Mouse (Mus musculus) CH12.LX (cell line): ENCODE measurements around the gene Lrrc1.

Experiments
- CTCF ChIP-seq, 2 experiments: IDR thresholded peaks in 1 of 2; conservative IDR thresholded peaks in 1 of 2; 2 replicates each; pipeline ENCODE4 v1.5.1; 2011 to 2012; ENCODE audit warnings: low read depth in 2 of 2, low read length in 2 of 2, improper control_type of control experiment in 1 of 2, inconsistent platforms in 1 of 2, mild to moderate bottlenecking in 1 of 2, moderate library complexity in 1 of 2
- ELF1 ChIP-seq: IDR thresholded peaks from 2 replicates; pipeline ENCODE4 v1.6.1; 2014; ENCODE audit warnings: low read depth, mild to moderate bottlenecking, inconsistent platforms, low read length, improper control_type of control experiment
- IRF4 ChIP-seq: IDR thresholded peaks from 2 replicates; pipeline ENCODE4 v1.6.1; 2014; ENCODE audit warnings: low read depth, mild to moderate bottlenecking, inconsistent platforms, low read length, improper control_type of control experiment
- POLR2A ChIP-seq: IDR thresholded peaks from 2 replicates; pipeline ENCODE4 v1.6.1; 2011; ENCODE audit warnings: low read depth, mild to moderate bottlenecking, improper control_type of control experiment, low read length
- RAD21 ChIP-seq: IDR thresholded peaks from 2 replicates; pipeline ENCODE4 v1.6.1; 2011; ENCODE audit warnings: low read depth, mild to moderate bottlenecking, low read length, improper control_type of control experiment, moderate library complexity
- RCOR1 ChIP-seq: conservative IDR thresholded peaks from 2 replicates; pipeline ENCODE4 v1.6.1; 2012; ENCODE audit warnings: low read depth, mild to moderate bottlenecking, inconsistent platforms, low read length, improper control_type of control experiment
- TBP ChIP-seq: conservative IDR thresholded peaks from 2 replicates; pipeline ENCODE4 v1.6.1; 2011; ENCODE audit warnings: low read depth, low read length, improper control_type of control experiment
- ZMIZ1 ChIP-seq: IDR thresholded peaks from 2 replicates; pipeline ENCODE4 v1.6.1; 2012; ENCODE audit warnings: low read depth, mild to moderate bottlenecking, inconsistent platforms, low read length, improper control_type of control experiment

DNA sequence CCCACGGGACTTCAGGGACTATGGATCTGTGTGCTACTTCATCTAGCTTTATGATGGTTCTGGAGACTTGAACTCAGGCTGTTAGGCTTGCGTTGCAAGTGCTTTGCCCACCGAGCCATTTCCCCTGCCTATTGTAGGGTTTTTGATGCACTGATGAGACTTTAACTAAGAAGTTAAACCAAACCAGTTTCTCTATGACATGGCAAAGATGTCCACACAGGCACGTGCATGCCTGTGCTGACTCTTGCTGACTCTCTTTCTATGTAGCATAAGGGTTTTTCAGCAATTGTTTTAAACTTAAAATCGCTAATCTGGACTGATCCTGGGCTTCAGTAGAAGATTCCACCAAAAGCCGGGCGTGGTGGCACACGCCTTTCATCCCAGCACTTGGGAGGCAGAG lies 33.3 kb upstream of the Lrrc1 start:
- no peak for TF ChIP-seq IRF4
- no peak for TF ChIP-seq ELF1
- TF ChIP-seq RCOR1 = no peak
- no peak for TF ChIP-seq ZMIZ1
- TF ChIP-seq RAD21 = no peak
- no peak for TF ChIP-seq CTCF (conservative IDR thresholded peaks at IDR 0.05 in 1 of 2, IDR thresholded peaks at IDR 0.05 in 1 of 2; ENCODE audit: low read depth in 2 of 2, low read length in 2 of 2)
- no peak for TF ChIP-seq TBP
- no peak for TF ChIP-seq POLR2A
